Mouse (Mus musculus) gastrocnemius, adult 18-20 months (tissue): ENCODE measurements around the gene Hnrnph1. TPM values are rescaled to one million over a fixed set of nuclear protein-coding genes. Genes with fewer than 3 reads are reported as not detected.

ENCODE experiments used
- DNase-seq: peaks from one replicate; pipeline ENCODE4 v3.0.0; 2021; ENCODE audit warnings: low spot score
- microRNA-seq: library from miRNA; unstranded; fragments of <30 nt; microRNA quantifications from one replicate; pipeline ENCODE4 v1.2.0, GENCODE M21; 2021
- total RNA-seq, 2 experiments: library from RNA; stranded (reverse); gene quantifications; 2 replicates each; pipeline ENCODE4 v1.2.3; 2021

The Hnrnph1 gene
- total RNA-seq, 2 experiments from 2014 or later = 74.6 to 98.6 TPM

DNA sequence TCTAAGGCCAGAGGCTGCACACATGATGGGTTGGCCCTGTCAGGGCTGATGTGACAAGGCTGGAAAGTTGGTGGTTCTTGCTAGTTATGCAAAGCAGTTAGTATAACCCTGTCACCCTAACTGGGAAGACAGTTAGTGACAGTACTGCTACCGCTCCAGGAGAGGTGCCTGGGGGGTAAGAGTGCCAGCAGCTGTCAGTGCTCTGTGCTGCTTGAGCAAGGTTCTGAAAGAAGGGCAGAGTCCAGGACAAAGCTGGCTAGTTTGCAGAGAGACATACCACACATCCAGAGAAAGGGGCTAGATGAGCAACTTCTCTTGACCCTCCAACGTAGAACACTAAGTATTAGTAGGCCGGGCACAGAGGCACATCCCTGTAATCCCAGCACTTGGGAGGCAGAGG, 25.7 kb downstream of the Hnrnph1 start:
- no peak for DNase-seq

- DNase-seq = peak; percentile 29
These were observed 26.7 kb downstream of the Hnrnph1 start for GRCm38 (mm10) chr11:50403367-50404014.

DNA sequence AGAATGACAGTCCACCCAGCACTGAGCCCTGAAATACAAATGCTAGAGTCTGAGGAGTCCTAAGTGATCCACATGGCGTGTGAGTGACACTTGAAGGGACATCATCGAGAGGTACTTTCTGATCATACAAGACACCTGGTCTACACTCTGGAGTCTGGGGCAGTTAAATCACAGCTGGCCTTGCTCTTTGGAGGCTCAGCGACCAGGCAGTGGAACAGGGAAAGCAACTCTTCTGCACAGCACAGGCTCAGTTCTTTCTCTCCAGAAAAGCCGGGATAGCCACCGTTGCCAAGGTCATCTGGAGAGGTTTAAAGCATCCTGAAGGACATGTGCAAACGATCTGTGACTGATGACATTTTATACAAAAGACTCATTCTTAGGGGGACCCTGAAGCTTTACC, 30.4 kb downstream of the Hnrnph1 start:
- no peak for DNase-seq

GRCm38 (mm10) chr11:50415563-50416241, 38.9 kb downstream of the Hnrnph1 start:
- no peak for DNase-seq

GRCm38 (mm10) chr11:50417856-50418255, 41.1 kb downstream of the Hnrnph1 start:
- no peak for DNase-seq

DNA sequence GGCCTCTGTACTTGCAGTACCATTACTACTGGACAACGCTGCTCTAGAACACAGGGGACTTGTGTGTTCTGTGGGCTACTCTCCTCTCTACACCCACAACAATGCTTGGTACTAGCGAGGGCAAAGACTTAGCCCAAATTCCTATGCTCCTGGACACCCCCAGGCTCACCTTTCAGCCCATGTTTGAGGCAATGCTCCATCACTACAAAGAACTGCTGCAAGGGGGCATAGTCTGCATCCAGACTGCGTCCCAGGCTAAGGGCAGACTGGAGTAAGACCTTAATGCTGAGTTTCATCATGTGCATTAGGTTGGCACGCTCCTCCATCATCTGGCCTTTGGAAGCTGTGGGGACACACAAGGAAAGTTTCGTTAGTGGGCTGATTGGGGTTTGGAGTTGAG, 44.7 kb downstream of the Hnrnph1 start:
- DNase-seq = no peak

DNA sequence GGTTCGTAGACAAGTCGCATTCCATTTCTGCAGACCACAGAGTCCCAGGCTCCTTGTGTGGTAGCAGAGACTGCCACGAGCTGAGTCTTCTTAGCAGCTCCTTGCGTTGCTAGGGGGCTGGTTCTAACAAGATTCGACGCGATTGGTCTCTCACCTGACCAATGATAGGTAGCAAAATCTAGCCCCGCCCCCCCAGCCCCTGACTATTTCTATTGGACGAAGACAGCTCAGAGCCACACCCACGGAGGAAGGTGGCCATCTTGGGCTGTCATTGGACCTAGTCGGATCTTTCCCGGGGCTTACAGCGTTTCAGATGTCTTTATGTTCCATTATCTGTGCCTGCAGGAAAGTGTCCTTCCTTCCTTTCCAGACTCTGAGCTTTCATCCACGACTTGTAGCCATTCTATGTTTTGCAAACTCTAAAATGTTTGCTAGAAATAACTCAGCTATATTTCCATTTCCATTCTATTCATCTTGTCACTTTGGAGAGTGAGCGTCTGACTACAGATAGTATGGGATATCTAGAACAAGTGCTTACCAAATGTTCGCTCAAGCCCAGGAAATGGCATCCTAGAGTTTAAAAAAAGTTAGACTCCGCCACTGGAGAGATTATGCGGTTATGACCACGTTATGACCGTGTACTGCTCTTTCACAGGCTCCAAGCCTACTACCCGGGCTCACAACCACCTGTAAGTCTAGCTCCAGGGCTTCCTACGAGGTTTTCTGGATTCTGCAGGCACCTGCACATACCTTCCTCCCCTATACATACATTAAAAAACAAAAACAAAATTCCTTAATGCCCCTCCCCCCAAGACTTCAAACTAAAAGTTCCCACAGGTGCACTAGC, 45.4 kb downstream of the Hnrnph1 start:
- no peak for DNase-seq

- no peak for DNase-seq
These were observed 49.3 kb downstream of the Hnrnph1 start for GRCm38 (mm10) chr11:50426056-50426455.

DNA sequence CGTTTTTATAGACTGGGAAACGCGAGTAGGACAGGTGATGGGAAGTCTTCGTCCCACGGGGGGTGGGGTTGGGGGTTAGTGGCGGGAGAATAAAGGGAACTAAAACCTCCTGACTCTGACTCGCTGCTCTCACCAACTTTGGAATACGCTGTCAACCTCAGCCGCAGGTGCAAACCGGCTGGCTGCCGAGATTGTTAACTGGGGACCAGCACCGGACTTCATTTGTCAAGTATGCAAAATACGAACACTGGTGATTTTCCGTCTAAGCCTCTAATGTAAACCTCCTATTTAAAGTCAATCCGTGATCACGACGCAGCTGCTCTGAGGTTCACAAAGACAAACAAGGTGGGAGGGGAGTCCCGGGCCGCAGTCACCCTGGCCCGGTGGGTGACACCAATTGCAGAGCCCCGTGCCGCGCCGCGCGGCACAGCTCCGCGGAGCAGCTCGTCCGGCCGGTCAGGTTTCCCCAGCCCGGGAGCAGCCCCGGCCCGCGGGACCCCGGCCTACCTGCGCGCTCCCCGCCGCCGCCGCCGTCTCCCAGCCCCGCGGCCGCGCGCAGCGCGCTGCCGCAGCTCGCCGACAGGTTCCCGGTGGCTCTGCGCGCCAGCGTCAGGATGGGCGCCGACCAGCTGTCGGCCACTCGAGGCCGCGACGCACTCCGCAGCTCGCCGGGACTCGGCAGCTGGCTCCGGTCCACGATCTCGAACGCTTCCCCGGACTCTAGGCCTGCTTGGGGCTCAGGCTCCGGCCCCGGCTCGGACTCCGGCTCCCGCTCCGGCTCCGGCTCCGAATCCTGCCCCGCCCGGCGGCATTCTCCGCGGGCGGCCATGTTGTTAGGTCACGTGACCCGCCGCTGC, 53.7 kb downstream of the Hnrnph1 start, which contains the start of gene Rufy1:
Gene Rufy1, minus strand, starts transcription at position 849 of the 857 bp plus-strand sequence.
- peak; percentile 85 for DNase-seq

- DNase-seq = no peak
These were observed 54.6 kb downstream of the Hnrnph1 start for GRCm38 (mm10) chr11:50431134-50432068.

DNA sequence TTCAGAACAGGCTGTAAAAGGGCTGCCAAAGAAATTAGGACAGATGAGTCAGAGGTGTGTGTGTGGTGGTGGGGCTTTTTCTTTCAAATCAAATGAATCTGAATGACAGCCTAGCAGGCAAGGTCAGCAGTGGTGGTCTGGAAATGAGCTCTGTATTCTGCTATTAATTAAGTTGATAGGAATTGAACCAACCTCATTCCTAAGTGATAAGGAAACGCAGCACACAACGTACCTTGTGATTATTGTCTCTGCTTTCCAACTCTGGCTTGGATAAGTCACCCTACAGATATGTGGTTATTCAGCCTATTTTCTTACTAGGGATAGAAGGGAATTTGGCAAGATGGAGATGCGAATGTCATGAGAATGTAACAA, 55.3 kb downstream of the Hnrnph1 start:
- no peak for DNase-seq

GRCm38 (mm10) chr11:50432896-50433295, 56.1 kb downstream of the Hnrnph1 start:
- no peak for DNase-seq

Small RNA genes within 50 kb of the gene (microRNA-seq; reads per million reads assigned to microRNA genes)
- gene Mir804 = not detected

Other genes starting within 250 kb of the Hnrnph1 start
- gene Tbc1d9b, start 245.6 kb upstream of the Hnrnph1 start, total RNA-seq = 10 to 100 TPM; 21.3 to 22.8 TPM
- 1 to 10 TPM; 2.4 to 2.7 TPM for gene Mrnip, start 202.5 kb upstream of the Hnrnph1 start, total RNA-seq
- 100 to 1,000 TPM; 521 to 604 TPM for gene Sqstm1, start 166.2 kb upstream of the Hnrnph1 start, total RNA-seq
- gene Mgat4b, start 166.1 kb upstream of the Hnrnph1 start, total RNA-seq = 10 to 100 TPM; 38.3 to 39.1 TPM
- gene Ltc4s, start 138.4 kb upstream of the Hnrnph1 start, total RNA-seq = 1 to 10 TPM in 1 of 2 experiments, under 1 TPM in 1; 0.89 to 2.7 TPM
- 1 to 10 TPM; 4.9 to 7.4 TPM for gene Maml1, start 84.7 kb upstream of the Hnrnph1 start, total RNA-seq
- gene Canx, start 51.3 kb upstream of the Hnrnph1 start, total RNA-seq = 100 to 1,000 TPM in 1 of 2 experiments, 10 to 100 TPM in 1; 92.2 to 110 TPM
- not detected for gene Cby3, start 22.5 kb upstream of the Hnrnph1 start, total RNA-seq
- gene Rufy1, start 54.1 kb downstream of the Hnrnph1 start, total RNA-seq = 10 to 100 TPM; 23.6 to 25.9 TPM
- gene Adamts2, start 225.1 kb downstream of the Hnrnph1 start, total RNA-seq = 1 to 10 TPM; 4.8 to 5.6 TPM